Mouse (Mus musculus): ENCODE measurements around the gene Nfu1. TPM values are rescaled to one million over a fixed set of nuclear protein-coding genes. Genes with fewer than 3 reads are reported as not detected.

Nfu1 gene
- 56.3 to 67.8 TPM (median 62.3 TPM) in 4 replicates for total RNA-seq (2023)

DNA sequence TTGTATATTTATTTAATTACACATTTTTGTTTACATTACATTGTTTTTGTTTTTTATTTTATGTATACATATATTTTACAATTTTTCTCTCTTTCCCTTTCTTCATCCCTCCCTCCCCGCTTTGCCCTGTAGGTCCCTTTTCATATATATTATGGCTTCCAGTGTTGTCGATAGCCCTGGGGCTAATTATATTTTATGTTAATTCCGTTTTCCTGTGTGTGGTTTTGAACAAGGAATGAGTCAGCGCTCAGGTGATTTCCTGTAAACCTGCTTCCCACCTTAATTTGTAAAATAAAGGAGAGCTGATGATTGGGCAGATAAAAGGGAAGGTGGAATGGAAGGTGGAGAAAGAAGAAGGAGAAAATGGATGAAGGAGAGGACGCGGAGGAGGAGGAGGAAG lies at the start of gene Nfu1:
Gene Nfu1, plus strand, starts transcription at position 350 of the 400 bp plus-strand sequence.

DNA sequence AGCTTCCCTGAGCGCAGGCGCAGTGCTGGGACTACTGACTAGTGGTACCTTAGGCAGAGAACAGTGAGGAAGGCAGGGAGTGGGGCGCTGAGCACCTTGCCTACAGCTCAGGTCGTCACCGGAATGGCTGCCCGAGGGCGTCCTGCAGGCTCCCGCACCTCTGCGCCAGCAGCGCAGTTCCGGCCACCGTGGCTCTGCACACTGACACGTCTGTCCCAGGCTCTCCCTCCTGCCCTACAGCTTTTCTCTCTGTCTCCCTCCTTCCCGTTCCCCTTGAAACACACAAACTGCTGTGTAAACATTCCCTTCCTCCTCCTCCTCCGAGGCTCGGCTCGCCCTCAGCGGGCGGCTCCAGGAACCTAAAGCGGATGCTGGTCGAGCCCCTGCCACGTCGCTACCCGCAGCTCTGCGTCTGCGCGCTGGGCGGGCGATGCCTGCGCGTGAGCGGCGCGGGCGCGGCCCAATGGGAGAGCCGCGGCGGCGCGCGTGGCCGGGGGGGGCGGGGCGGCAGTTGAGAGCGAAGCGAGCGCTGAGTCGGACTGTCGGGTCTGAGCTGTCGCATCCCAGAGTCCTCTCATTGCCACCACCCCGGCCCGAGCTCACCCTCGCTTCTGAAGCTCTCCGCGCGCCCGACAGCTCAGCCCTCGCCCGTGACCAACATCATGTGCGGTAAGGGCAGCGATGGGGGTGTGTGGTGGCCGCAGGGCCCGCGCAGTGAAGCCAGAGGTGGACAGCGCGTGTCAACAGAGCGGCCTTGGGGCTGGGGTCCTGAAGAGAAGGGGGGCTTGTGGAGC lies 33.5 kb downstream of the Nfu1 start, which contains the start of gene Gfpt1:
Gene Gfpt1, plus strand, starts transcription at position 510 of the 794 bp plus-strand sequence.

Other genes with a start within 250 kb of the Nfu1 start
- 8.3 to 10.4 TPM (median 9.0 TPM) in 4 replicates for gene Anxa4, start 215.7 kb upstream of the Nfu1 start, total RNA-seq (2023)
- 72.8 to 93.4 TPM (median 82.7 TPM) in 4 replicates for gene Aak1, start 159.7 kb upstream of the Nfu1 start, total RNA-seq (2023)
- gene Gfpt1, start 33.6 kb downstream of the Nfu1 start, total RNA-seq (2023) = 29.0 to 36.8 TPM (median 32.7 TPM) in 4 replicates
- gene D6Ertd527e, start 95.5 kb downstream of the Nfu1 start, total RNA-seq (2023) = 0.26 to 0.43 TPM (median 0.38 TPM) in 4 replicates

Measured in B cell, adult 62 days (primary cell).